Mouse (Mus musculus): ENCODE data around the gene Nprl3. TPM values are rescaled to one million over a fixed set of nuclear protein-coding genes. Genes with fewer than 3 reads are reported as not detected.

Nprl3 gene
- total RNA-seq, 2 experiments from 2014 or later, result 35.6 to 45.7 TPM

DNA sequence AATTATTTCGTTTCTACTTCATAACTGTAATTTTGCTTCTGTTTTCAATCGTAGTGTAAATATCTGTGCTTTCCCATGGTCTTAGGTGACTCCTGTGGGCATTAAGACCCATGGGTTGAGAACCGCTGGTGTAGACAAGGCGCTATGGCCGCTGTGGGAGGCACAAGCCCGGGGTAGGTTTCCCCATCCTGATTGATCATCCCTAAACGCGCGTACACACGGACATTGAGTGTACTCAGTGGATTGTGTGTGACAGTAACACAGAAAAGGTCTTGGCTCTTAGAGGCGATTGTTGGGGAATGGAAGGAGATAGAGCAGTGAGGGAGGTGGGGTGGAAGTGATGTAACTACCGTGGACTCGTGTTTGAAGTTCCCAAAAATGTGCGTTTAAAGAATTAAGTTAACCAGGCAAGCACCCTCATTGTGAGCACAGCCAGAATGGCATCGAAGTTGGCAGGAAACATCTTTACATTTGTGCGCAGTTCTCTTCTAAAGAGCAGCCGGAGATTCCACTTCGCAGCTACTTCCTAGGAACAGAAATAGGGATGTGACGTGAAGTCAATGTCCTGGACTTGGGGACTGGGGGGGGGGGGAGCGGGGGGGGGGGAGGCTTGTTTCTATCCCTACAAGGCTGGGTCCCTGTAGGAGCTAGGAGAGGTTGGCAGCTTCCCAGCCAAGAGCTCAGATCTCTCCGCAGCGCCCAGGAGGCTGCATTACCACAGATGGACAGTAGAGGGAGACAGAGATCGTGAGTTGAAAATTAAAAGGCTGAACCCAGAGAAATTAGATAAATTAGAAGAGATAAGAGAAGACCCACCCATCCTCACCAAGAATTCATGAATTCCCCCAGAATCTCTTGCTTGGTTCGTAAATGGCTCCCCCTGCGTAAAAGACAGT is 85.3 kb downstream of the Nprl3 start:
- peak; percentile 70 for ATAC-seq (replicated peaks; ENCODE audit: low FRiP score, low TSS enrichment, poor library complexity, severe bottlenecking)

- no peak for ATAC-seq (replicated peaks; ENCODE audit: low FRiP score, low TSS enrichment, poor library complexity, severe bottlenecking)
These were observed 86.3 kb downstream of the Nprl3 start for GRCm38 (mm10) chr11:32181246-32181645.

DNA sequence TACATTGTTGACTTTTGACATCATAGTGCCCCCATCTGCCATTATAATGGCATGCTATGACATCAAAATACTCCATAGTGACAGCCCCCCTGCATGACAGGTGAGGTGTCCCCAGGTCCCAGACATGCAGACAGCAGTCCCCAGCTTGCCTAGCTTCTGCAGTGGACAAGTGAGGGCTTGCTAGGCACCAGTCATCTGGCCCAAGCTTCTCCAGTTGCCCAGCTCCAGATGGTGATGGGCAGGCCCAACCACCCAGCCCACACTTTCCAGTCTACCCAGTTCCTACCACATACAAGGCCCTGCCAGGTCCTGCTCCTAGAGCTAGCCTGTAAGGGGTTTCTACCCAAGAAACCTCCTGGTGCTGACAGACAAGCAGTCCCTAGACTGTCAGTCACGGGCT is 89.0 kb downstream of the Nprl3 start:
- no peak for ATAC-seq (replicated peaks; ENCODE audit: low FRiP score, low TSS enrichment, poor library complexity, severe bottlenecking)

Other genes with a start within 250 kb of the Nprl3 start
- gene Il9r, start 67.4 kb downstream of the Nprl3 start, total RNA-seq (2014; fragmentation: Nextera tagmentation), result not detected in 2 replicates
- 0.19 TPM in 1 of 2 replicates, not detected in the other for gene Il9r, start 67.4 kb downstream of the Nprl3 start, total RNA-seq (2017)
- 44.9 and 56.4 TPM in 2 replicates for gene Snrnp25, start 62.3 kb downstream of the Nprl3 start, total RNA-seq (2014; fragmentation: Nextera tagmentation)
- 42.0 and 59.1 TPM in 2 replicates for gene Snrnp25, start 62.3 kb downstream of the Nprl3 start, total RNA-seq (2017)
- 0.87 TPM in 1 of 2 replicates, not detected in the other for gene Rhbdf1, start 45.4 kb downstream of the Nprl3 start, total RNA-seq (2014; fragmentation: Nextera tagmentation)
- gene Rhbdf1, start 45.4 kb downstream of the Nprl3 start, total RNA-seq (2017), result 0.76 TPM in 1 of 2 replicates, not detected in the other
- 11.1 and 18.5 TPM in 2 replicates for gene Mpg, start 41.2 kb downstream of the Nprl3 start, total RNA-seq (2014; fragmentation: Nextera tagmentation)
- gene Mpg, start 41.2 kb downstream of the Nprl3 start, total RNA-seq (2017), result 8.9 and 10.8 TPM in 2 replicates
- not detected in 2 replicates for gene Hba-x, start 8.7 kb upstream of the Nprl3 start, total RNA-seq (2014; fragmentation: Nextera tagmentation)
- not detected in 2 replicates for gene Hba-x, start 8.7 kb upstream of the Nprl3 start, total RNA-seq (2017)
- 247 and 283 TPM in 2 replicates for gene Hba-a1, start 15.8 kb upstream of the Nprl3 start, total RNA-seq (2014; fragmentation: Nextera tagmentation)
- 19.7 and 99.3 TPM in 2 replicates for gene Hba-a1, start 15.8 kb upstream of the Nprl3 start, total RNA-seq (2017)
- not detected in 2 replicates for gene Hbq1b, start 19.3 kb upstream of the Nprl3 start, total RNA-seq (2014; fragmentation: Nextera tagmentation)
- not detected in 2 replicates for gene Hbq1b, start 19.3 kb upstream of the Nprl3 start, total RNA-seq (2017)
- 268 and 358 TPM in 2 replicates for gene Hba-a2, start 28.8 kb upstream of the Nprl3 start, total RNA-seq (2014; fragmentation: Nextera tagmentation)
- 121 and 343 TPM in 2 replicates for gene Hba-a2, start 28.8 kb upstream of the Nprl3 start, total RNA-seq (2017)
- not detected in 2 replicates for gene Hbq1a, start 32.4 kb upstream of the Nprl3 start, total RNA-seq (2014; fragmentation: Nextera tagmentation)
- gene Hbq1a, start 32.4 kb upstream of the Nprl3 start, total RNA-seq (2017), result not detected in 2 replicates
- 0.99 and 1.9 TPM in 2 replicates for gene Sh3pxd2b, start 80.1 kb upstream of the Nprl3 start, total RNA-seq (2014; fragmentation: Nextera tagmentation)
- gene Sh3pxd2b, start 80.1 kb upstream of the Nprl3 start, total RNA-seq (2017), result 0.52 and 0.57 TPM in 2 replicates
- gene Ubtd2, start 187.7 kb upstream of the Nprl3 start, total RNA-seq (2014; fragmentation: Nextera tagmentation), result 8.2 and 8.8 TPM in 2 replicates
- 6.4 TPM in 1 of 2 replicates, not detected in the other for gene Ubtd2, start 187.7 kb upstream of the Nprl3 start, total RNA-seq (2017)